Mouse (Mus musculus) gastrocnemius, postnatal 25 days (tissue): Measurements from ENCODE around the gene Clpb. TPM values are rescaled to one million over a fixed set of nuclear protein-coding genes. Genes with fewer than 3 reads are reported as not detected.
A peak's percentile ranks its signal among the peaks of the same experiment; 100 is the strongest.

Experiments
- DNase-seq: peaks from one replicate; pipeline ENCODE4 v3.0.0; 2022
- total RNA-seq, 2 experiments: library from RNA; stranded (reverse); gene quantifications; 1 replicate in 1 of 2; 2 replicates in 1 of 2; pipeline ENCODE4 v1.2.3; 2021

The Clpb gene
- total RNA-seq, 2 experiments from 2014 or later = 49.2 to 50.8 TPM

DNA sequence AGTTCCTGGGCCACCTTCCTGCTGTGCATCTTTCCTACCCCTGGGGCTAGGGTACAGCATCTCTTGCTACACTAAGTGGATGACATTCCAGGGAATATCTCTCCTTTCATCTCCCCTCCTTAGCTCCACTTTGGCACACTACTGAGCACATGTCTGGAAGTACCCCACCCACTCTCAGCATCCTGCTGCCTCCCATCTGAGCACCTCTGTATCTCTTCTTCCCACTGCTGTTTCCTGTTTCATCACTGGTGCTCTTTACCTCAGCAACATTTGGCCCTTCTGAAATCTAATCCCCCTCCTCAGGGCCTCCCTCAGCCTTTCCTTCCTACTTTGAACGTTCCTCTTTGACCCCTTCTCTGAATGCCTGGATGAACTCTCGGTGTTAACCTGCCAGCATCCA lies 63.5 kb downstream of the Clpb start:
- DNase-seq = no peak

DNA sequence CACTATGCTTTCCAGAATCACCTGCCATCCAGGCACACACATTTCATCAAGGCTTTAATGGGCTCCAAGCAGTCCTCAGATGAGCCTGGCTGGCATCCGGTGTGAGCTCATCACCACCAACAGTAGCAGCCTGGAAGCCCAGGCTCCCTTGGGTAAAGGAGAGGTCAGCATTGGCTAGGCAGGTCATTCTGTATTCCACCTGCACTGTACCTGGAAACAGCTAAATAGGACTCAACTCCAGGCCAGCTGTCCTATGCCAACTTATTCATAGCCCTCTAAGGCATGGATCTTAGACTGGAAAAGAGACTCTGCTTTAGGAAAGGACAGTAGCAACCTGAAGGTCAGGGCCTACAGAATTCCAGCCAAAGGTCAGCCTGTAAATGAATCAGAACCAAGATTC lies 68.7 kb downstream of the Clpb start:
- DNase-seq = no peak

DNA sequence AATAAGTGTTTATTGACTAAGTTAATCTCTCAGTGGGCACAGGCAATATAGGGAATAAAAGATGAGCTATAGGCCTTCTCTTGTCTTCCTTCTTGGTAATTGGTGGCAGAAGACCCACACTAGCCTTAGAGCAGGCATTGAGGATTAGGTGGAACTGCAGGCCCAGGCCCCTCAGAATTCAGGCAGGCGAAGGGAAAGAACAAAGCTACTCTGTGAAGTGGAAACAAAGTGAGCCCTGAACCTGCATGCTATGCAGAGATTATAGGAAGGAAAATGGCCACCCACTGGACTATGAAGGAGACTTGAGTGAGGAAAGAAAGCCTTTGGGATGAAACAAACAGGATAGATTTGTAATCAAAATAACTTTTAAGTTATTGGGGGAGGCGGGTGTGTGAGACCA lies 69.6 kb downstream of the Clpb start:
- no peak for DNase-seq

DNA sequence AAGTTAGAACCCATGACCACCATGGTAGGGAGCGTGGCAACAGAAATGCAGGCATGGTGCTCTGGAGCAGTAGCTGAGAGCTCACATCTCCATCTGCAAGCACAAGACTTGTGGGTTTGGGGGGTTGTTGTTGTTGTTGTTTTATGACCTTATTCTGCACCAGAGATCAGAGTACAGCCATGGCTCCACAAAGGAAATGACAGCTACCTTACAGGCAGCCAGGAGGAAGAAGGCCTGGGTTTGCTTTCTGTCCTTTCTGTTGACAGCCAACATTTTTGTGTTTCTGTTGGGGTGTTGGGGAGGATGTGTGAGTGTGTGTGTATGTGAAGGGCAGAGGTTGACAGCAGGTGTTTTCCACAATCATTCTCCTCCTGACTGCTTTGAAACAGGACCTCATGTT lies 71.9 kb downstream of the Clpb start:
- DNase-seq = no peak

DNA sequence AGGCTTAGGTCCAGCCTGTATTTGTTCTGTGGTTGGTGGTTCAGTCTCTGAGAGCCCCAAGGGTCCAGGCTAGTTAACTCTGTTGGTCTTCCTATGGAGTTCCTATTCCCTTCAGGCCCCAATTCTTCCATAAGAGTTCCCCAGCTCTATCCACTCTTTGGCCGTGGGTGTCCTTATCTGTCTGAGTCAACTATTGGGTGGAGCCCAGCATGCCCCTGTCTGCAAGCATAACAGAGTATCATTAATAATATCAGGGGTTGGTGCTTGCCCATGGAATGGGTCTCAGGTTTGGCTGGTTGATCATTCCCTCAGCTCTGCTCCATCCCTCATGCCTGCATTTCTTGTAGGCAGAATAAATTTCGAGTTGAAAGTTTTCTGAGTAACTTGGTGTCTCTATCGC lies 74.3 kb downstream of the Clpb start:
- no peak for DNase-seq

DNA sequence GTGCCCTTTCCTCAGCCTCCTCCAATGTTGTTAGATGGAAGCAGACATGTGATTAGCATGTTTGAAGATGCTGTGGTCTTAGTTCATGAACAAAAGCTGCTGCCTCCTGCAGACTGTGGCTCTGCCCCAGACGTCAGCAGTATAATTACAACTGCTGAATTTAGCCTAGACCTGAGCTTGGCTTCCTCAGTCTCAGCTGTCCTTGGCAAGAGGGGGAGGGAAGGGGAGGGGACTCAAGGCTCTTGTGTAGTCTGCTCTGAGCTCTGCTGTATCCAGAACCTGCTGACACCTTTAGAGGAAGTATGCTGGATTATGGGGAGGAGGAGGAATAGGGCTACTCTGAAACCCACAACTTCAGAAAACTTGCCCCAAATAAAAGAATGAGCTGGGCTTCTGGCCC lies 76.2 kb downstream of the Clpb start:
- peak; percentile 25 for DNase-seq

DNA sequence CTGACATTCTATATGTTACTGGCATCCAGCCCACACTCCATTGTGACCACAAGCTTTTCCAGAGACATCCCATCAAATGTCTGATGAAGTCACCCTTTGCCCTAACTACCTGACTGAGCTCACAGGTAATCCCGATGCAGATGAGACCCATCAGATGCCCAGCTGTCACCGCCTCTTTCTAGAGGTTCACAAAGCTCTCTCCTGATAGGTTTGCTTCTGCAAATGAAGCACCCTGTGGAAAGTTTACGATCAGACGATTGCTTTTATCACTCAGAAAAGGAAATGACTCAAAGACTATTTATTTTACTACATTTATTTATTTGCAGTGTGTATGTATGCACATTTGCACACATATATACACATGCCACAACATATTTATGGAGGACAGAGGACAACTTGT lies 80.1 kb downstream of the Clpb start:
- DNase-seq = no peak

DNA sequence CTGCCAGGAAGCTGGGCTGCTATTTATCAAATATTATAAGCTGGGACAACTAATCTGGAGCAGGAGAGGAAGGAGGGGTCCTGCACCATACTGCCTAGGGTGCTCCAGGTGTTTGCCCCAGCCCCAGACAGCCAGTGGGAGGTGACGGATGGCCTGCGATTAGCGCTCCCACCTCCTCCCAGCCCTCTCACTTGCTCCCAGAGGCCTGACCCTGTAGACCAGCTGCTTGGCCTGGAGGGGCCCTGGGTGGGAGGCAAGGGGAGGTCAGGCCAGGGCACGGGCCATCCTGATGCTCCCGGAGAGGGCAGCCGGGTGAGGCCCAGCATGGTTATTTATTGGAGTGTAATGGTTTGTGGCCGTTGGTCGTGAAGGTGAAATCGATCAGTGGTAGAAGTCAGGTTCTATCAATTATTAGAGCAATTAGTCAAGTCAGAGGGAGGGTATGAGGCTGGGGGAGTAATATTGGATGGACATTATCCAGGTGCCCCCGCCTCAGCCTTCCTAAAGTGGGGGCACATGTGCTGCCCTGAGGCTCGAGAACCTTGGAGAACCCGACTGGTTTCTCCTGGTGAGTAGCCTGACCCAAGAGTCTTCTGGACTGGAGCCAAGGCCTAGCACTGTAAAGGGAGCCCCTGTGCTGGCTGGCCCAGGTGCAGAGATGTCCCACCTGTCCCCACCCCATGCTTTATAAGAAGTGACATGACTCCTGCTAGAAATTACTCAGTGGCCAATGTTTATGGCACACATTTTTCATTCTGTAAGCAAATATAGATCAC lies 83.3 kb downstream of the Clpb start:
- no peak for DNase-seq

DNA sequence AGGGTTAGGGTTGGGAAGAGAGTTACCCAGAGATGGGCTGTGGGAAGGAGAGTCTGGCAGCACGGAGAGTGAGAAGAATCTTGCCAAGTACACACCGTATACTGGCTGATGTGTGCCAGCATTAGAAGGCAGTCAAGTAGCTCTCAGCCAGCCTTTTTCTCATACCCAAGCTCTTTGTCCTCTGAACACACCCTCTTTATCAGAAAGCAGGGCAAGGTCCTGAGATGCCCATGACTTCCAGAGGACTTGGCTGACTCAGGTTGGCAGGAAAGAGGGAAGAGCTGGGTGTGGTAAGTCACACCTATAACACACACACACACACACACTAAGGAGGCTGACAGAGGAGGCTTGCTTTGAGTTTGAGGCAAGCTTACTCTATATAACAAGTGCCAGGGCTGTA lies 86.8 kb downstream of the Clpb start:
- no peak for DNase-seq

DNA sequence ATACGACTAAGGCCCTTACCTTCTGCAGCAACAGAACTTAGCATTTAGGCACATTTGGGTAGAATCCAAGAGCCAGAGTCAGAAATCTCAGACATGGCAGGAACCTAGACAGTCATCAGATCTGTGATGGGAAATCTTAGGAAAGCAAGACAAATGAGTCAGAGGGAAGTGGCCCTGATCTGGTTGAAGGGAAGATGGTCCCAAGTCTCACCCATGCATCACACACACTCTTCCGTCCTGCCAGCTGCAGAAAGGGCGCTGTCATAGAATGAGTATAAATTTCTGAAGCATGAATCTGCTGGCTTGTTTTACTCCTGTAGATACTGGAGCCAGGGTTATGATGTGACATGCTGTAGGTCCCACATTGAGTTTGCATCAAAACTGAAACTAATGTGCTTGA lies 88.9 kb downstream of the Clpb start:
- DNase-seq = no peak

DNA sequence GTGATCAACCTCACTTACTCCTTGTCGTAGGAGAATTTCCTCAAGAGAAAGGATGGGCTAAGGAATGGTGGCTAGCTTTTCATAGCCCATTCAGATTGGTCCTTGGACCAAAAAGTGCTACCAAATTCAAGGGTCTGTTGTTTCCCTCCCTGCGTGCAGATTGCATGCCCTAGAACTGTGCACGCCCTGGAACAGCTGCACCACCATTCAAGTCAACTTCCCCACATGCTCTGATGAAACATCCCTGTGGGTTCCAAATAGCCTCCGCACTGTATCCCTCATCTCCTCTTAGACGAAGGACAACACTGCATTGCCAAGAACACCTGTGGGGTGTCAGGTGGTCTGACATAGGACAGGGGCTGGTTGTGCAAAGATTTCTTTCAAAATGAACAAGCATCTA lies 90.1 kb downstream of the Clpb start:
- no peak for DNase-seq

DNA sequence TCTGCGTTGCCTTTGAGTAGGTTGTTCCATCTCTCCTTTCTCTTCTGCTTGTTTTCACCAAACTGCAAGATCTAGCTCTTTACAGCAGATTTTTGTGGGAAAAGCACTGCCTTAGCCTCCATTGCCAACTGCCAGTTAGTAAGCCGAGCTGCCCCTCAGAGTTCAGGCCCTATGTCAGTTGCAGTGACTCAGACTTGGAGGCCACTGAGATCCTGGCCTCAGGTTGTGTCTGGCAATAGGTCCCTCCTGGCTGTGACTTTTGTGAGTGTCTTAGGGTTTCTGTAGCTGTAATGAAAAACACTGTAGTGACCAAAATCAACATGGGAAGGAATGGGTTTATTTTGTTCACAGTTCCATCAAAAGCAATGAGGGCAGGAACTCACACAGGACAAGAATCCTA lies 91.0 kb downstream of the Clpb start:
- peak; percentile 36 for DNase-seq

DNA sequence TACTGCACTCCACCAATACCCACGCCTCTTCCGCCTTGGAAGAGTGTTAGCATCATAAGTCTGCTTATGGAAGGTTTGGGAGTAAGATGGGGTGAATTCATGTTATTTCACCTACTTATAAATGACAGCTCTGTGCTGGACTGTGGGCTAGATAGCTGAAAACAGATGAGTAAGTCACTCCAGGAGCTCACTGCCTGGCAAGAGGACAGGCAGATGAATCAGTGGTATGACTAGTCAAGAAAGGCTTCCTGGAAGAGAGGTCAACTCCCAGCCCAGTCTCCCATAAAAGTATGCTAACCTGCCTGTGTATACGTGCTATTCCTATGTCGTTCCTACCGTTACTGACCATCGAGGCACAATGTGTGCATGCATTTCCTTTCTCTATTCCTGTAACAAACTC lies 91.9 kb downstream of the Clpb start:
- no peak for DNase-seq

DNA sequence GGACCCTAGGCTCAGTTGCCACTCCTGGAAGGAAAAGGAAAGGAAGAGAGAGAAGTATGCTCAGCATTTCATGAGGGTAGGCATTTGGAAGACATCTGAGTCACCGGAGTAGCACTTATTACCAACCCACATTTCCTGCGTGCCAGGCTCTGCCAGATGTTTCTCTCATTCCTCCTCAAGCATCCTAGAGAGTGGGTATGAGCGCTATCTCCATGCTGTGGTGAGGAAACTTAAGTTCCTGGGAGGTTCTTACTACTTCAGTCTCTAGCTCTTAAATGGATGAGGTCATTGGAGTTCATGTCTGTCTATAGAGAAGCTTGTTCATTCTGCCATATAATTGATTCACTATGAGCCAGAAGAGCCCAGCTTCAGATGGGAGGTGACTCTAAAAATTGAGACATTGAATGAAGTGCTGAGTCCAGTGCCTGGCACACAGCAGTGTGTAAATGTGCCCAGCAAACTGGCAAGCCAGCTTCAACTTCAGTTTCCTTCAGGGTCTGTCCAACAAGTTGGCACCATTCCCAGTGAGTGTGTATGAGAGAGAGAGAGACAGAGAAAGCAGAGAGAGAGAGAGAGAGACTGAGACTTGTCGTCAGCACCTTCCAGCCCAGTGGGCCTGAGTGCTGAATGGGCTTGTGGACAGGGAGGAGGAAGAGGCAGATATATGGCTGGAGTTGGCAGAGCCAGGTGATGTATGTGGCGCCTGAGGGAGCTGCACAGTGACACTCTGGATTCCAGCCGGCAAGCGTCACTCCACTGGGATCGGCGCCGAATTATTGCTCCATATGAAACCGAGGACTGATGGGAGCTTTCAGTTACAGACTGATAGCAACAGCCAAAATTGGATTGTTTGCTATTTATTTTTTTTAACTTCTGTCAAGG lies 98.7 kb downstream of the Clpb start:
- DNase-seq = no peak

DNA sequence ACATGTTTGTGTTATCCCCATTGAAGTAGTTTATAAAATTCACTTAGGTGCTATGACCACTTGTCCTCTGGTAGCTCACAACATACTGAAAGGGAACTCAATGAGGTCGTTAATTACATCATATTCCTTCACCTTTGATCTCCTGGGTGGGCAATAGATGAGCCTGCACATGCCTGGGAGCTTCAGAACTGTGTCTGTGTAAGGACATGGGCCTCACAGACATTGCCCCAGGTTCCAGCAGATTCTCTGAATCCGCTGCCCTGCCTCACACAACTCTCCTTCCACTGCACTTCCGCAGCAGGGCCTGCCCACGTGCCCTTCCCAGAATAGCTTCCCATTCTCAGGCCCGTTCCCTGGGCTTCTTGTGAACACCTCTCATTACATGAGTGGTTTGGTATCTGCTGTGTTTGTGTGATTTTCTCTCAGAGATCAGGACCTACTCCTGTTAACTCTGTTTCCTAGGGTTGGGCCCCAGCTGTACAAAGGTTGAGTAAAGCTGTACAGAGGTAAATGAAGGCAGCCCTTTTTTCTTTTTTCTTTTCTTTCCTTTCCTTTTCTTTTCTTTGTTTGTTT lies 104.0 kb downstream of the Clpb start:
- no peak for DNase-seq

DNA sequence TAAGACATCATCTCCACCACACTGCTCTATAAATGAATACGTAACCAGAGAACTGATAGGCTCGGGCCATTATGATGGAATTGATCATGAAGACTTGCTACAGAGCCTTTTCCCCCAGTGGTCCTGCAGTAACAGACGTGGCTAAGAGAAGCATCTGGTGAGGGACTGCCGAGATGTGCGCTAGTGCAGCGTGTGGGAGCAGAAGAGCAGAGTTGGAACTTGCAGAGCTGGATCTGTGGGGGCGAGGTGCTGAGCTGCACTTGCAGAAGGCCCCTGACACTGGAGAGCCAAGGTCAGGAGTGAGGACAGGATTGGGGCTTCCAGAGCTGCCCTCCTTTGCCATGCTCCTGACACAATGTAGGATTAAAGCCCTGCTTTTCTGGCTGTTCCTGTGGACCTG lies 106.6 kb downstream of the Clpb start:
- DNase-seq = no peak

DNA sequence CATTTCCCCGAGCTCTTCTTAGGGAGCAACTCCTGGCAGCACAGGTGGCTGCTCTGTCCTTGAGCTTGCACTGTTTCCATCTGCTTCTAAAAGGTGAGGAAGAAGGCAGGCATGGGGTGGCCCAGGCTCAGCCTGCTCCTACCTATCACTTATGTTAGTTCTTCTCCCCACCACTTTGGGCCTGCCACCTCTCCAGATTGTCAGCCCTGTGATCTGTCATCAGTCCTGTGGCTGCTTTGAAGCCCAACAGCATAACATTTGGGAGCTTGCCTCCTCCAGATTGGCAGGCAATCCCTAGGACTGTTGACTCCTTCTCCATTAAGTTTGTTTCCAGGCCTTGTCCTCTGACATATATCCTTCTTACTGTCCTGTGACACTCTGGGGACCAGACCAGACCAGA lies 108.2 kb downstream of the Clpb start:
- no peak for DNase-seq

DNA sequence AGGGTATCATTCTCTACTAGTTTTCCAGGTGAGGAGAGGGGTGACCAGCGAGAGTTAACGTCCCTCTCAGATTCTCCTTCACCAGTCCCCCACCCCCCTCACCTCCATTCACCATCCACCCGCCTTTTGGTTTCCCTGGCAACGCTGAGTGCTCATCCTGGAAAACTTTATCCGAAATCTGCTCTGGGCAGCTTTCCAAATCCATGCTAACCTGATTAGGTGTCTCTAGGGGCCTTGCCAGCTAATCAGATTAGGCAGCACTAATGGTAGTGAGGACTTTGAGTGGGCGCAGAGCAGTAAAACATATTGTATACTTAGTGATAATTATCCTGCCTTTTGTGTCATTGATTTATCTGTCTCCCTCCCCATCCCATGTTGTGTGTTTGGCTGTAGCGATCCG lies 109.3 kb downstream of the Clpb start:
- no peak for DNase-seq

DNA sequence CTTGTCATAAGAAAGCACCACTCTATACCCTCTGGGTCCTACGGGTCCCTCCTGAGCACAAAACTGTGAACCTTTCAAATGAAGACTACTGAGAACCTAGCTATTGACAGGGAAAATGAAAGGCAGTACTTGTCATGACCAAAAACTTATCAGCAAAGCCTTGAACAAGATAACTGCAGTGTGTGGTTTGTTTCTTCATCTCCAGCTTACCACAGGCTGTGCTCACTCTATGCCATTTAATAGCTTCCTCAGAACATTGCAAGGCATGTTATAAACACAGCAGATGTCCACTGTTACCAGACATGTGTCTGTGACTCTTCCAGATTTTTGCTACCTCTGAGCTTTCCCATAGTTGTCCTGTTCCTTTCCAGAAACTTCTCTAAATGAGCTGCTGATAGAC lies 113.6 kb downstream of the Clpb start:
- no peak for DNase-seq

DNA sequence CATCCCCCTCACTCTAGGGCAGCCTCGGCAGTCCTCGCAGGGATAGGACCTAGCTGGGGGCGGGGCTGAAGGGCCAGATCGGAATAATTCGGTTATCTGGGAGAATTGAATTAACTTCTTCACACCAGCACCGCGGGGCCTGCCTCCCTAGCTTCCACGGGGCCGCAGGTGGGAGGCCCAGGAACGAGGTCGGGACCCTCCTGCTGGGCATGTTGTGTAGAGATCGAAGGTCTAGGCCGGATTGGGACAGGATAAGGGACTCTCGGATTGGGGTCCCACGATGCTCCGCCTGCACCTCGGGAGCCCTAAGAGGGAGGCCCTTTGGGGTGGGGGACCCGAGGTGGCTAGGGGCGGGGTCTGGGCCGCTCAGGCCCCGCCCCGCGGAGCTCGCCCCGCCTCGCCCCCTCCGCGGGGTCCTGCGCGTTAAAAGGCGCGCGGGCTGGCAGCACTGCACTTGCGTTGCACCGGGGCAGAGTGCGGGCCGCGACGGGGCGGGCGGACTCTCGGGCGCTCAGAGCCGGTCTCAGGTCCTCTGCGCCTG lies 154.5 kb downstream of the Clpb start, which contains the start of gene Phox2a:
Phox2a (plus strand) TSS at position 453 of the 541 bp plus-strand sequence.
- no peak for DNase-seq

DNA sequence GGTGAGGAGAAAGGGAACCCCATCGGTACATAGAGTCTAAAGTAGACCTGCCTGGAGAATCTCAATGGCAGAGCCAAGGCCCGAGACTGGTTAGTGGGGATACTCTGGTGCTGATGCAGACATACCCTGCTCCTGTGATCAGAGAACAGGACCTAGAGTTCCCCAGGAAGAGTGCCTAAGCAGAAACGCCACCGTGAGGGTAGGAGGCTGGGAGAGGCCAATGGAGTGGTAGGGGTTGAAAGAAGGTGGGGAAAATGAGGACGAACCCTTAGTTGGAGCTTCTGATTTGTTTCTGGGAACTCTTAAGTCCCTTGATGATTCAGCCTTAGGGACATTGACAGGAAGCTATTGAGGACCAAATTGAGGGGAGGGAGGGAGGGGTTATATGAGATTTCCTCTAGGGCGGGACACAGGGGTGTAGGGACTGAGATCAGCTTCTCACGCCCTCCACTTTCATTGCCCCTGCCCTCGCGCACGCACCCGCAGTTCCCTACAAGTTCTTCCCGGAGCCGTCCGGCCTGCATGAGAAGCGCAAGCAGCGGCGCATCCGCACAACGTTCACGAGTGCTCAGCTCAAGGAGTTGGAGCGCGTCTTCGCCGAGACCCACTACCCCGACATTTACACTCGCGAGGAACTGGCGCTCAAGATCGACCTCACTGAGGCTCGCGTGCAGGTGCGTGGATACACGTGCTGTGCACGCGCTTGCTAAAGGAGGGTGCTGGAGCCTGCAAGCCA lies 157.0 kb downstream of the Clpb start:
- DNase-seq = no peak
